Mouse (Mus musculus): ENCODE data around the gene Igfbp6.

Igfbp6 gene

GRCm38 (mm10) chr15:102144274-102144711 is at the start of gene Igfbp6:
TSS of gene Igfbp6 (plus strand) at chr15:102144362.
- DNase-seq (ENCODE audit: low spot score) = peak; percentile 34

- DNase-seq (ENCODE audit: low spot score) = no peak
Measured at GRCm38 (mm10) chr15:102094988-102095387, 49.2 kb upstream of the Igfbp6 start.

GRCm38 (mm10) chr15:102097147-102097915 is 46.8 kb upstream of the Igfbp6 start:
- no peak for DNase-seq (ENCODE audit: low spot score)

GRCm38 (mm10) chr15:102097991-102098555 is 46.1 kb upstream of the Igfbp6 start:
- no peak for DNase-seq (ENCODE audit: low spot score)

- DNase-seq (ENCODE audit: low spot score) = no peak
Measured at GRCm38 (mm10) chr15:102099260-102099659, 44.9 kb upstream of the Igfbp6 start.

GRCm38 (mm10) chr15:102099771-102100160 is 44.4 kb upstream of the Igfbp6 start:
- no peak for DNase-seq (ENCODE audit: low spot score)

GRCm38 (mm10) chr15:102100161-102100981 is 43.8 kb upstream of the Igfbp6 start, which contains the start of gene Tns2:
TSS of gene Tns2 (plus strand) at chr15:102100413.
- DNase-seq (ENCODE audit: low spot score) = peak; percentile 80

- DNase-seq (ENCODE audit: low spot score) = no peak
Measured at GRCm38 (mm10) chr15:102100996-102101671, 43.0 kb upstream of the Igfbp6 start.

GRCm38 (mm10) chr15:102101672-102102541 is 42.3 kb upstream of the Igfbp6 start:
- DNase-seq (ENCODE audit: low spot score) = no peak

- no peak for DNase-seq (ENCODE audit: low spot score)
Measured at GRCm38 (mm10) chr15:102102548-102103121, 41.5 kb upstream of the Igfbp6 start.

- no peak for DNase-seq (ENCODE audit: low spot score)
Measured at GRCm38 (mm10) chr15:102103371-102103946, 40.7 kb upstream of the Igfbp6 start.

GRCm38 (mm10) chr15:102103947-102104555 is 40.1 kb upstream of the Igfbp6 start:
- DNase-seq (ENCODE audit: low spot score) = peak; percentile 62

- DNase-seq (ENCODE audit: low spot score) = peak; percentile 67
Measured at GRCm38 (mm10) chr15:102105360-102105759, 38.8 kb upstream of the Igfbp6 start.

- DNase-seq (ENCODE audit: low spot score) = no peak
Measured at GRCm38 (mm10) chr15:102105764-102106730, 38.1 kb upstream of the Igfbp6 start.

GRCm38 (mm10) chr15:102106754-102107456 is 37.3 kb upstream of the Igfbp6 start:
- peak; percentile 42 for DNase-seq (ENCODE audit: low spot score)

GRCm38 (mm10) chr15:102107689-102108573 is 36.2 kb upstream of the Igfbp6 start:
- DNase-seq (ENCODE audit: low spot score) = peak; percentile 59
